Mouse (Mus musculus) adrenal gland, adult (tissue): ENCODE measurements around the gene Stn1.

Source experiments
- DNase-seq, 2 experiments: peaks; one replicate each; pipeline ENCODE4 v3.0.0; 2022 to 2023; ENCODE audit warnings: low spot score in 1 of 2; ENCODE audit not compliant: inconsistent age in 2 of 2

The Stn1 gene

DNA sequence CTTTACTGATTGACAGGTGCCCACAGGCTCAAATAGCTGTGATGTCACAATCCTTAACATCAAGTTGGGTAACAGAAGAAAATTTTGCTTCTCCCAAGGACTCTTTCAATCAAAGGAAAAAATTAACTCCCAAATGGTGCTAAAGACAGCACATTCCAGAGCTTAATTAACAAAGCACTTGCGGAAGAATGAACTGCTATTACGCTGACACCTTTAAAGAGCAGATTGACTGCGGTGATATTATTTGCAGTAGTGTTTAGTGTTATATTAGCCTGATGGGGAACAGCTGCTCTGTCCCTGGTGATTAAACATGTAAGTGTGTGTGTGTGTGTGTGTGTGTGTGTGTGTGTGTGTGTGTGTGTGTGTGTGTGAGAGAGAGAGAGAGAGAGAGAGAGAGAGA is 7.7 kb upstream of the Stn1 start:
- no peak for DNase-seq

DNA sequence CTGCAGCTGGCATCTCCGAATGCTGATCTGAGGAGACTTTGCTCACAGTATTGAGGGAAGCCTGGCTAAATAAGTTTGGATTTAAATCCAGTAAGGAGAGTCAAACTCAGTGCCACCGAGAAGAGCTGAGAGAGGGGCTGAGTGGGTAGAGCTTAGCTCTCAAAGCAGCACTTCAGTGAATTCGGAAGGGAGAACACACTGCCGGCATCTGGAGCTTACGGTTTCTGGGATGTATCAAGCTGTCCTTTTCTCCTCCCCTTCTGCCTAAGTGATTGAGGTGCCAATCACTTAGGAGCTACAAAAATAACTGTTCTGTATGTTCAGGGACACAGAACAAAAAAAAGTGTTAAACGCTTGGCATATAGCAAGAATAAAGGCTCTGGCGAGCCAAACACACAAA is 5.1 kb upstream of the Stn1 start:
- DNase-seq = no peak

DNA sequence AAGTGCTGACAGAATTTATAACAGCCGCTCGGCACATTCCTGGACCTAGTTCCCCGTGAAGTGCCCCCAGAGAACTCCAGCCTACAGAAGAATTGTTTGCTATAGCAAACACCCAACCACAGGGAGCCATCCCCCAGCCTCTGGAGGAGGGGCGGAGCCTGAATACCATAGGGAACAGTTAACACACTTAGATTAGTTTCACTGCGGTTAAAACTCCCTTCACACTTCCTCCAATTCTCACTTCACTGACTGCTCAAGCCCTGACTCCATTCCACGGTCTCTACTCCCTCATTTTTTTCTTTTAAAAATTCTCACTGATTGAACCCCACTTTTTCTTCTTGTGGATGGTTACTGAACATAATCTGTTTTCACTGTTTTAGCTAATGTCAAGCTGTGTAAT is 1.5 kb upstream of the Stn1 start:
- peak in 1 of 2 experiments; percentile 27 for DNase-seq

GRCm38 (mm10) chr19:47537879-47538278 is 572 bp upstream of the Stn1 start:
- peak in 1 of 2 experiments; percentile 35 for DNase-seq

- DNase-seq = peak; percentile 98 to 99
These were observed 597 bp downstream of the Stn1 start for GRCm38 (mm10) chr19:47536521-47537299.

GRCm38 (mm10) chr19:47534131-47534530 is 3.2 kb downstream of the Stn1 start:
- DNase-seq = no peak

DNA sequence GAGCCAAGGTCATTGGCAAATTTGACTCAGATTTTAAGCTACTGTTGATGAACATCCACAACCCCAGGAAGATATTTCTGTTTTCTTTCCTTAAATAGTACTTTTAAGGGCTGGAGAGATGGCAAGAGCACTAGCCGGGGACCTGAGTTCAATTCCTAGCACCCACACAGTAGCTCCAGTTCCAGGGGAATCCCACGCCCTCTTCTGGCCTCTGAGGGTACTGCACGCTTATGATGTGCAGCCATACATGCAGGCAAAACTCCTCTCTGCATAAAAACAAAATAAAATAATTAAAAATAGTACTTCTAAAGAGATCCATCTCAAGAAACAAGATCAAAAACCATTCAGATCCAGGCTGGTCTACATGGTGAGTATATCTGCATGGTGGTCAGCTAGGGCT is 4.9 kb downstream of the Stn1 start:
- no peak for DNase-seq

GRCm38 (mm10) chr19:47531309-47531708 is 6.0 kb downstream of the Stn1 start:
- DNase-seq = no peak

- DNase-seq = no peak
These were observed 10.9 kb downstream of the Stn1 start for GRCm38 (mm10) chr19:47526239-47526986.

DNA sequence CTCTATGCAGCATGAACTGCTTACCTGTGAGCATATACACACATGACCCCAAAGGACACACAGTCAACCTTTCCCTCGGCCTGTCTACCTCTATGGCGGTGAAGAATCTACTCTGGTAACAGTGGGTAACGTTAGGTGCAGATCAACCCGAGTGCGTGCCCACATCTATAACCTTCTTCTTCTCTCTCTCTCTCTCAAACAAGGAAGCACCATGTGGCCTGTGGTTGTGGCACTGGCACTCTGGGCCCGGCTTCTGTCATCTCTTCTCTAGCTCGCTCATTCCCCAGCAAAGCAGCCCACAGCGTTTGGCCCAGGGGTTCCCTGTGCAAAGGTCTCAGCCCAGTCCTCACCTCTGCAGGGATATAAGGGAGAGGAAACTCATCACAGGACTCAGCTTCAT is 12.4 kb downstream of the Stn1 start:
- no peak for DNase-seq

GRCm38 (mm10) chr19:47521403-47521802 is 15.9 kb downstream of the Stn1 start:
- DNase-seq = no peak

- DNase-seq = no peak
These were observed 18.0 kb downstream of the Stn1 start for GRCm38 (mm10) chr19:47519163-47519893.

DNA sequence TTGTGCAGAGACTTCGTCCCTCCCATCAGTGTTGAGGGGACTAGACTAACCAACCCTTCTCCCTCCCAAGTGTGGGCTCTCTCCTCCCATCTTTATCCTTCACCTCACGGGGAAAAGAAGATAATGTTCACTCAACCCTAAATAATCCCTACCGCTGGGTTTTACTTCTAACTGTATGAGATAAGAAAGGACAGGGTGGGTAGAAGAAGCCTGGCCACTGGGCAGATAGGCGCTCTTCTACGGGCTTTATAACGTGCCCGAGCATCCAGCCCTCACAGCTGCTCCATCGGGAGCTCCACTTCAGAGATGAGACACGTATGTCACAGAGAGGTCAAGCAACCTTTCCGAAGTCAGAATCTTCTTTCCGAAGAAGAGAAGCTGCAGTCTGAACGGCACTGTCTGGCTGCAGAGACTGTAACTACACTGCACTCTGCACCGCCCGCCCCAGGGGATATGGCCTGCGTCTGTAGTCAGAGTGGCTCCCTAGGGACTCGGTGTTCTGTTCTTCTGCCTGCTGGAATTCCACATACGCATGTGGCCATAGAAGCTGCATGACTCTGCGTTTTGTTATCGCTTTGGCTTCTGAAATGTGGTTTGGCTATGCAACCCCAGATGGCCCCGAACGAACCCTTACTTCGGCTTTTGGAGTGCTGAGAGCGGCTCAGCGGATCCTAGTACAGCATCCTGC is 18.7 kb downstream of the Stn1 start:
- DNase-seq = no peak

- DNase-seq = no peak
These were observed 19.7 kb downstream of the Stn1 start for GRCm38 (mm10) chr19:47517570-47517969.

DNA sequence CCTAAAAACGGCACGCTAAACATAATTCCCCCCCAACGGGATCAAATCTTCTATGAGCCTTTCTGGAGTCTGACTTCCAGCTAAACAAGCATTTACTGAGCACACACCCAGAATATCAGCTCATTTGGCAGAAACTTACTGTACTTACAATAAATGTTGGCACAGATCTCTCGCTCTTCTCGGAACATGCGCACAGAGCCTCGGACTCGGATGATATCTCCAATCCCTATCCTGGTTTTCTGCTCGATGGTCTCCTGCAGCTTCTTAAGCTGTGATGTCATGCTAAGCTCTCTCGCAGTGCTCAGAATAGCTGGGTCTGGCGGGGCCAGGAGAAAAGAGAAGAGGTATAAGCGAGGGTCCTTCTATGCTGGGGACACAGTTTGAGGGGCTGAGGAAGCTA is 20.4 kb downstream of the Stn1 start:
- no peak for DNase-seq

- DNase-seq = no peak
These were observed 22.2 kb downstream of the Stn1 start for GRCm38 (mm10) chr19:47515091-47515490.

- DNase-seq = no peak
These were observed 23.7 kb downstream of the Stn1 start for GRCm38 (mm10) chr19:47513618-47513897.

DNA sequence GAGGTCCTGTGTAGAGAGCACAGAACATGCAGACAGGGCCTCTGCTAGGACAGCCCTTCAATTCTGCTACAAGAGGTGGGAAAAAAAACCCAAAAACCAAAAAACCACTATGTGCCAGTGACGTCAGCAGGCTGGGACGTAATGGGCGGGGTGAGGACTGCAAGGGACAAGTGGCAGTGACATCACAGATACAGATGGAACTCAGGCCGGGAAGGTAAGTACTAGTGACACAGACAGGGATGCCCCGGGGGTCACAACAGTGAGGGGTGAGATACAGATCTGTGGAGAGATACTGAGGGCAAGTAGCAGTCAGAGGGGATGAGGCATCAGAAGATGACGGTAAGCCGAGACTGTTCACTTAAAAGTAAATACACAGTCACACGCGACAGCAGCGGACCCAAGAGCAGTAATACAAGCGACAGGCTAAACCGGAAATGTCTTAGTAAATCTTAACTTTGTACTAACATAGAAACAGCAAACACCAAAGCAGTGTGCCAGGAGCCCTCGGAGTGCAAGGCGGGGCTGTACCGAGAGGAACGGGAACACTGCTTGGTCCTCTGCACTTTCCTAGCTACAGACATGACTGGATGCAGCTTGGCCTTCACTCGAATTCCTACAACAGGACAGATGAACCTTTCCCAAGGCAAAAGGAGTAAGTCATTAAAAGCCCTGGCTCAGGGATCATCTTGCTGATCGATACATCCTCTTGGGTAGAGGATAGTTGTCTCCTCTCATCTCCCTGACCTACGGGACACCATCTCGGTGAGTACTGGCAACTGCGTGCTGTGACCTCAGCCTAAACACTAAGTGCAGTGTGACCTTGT is 24.3 kb downstream of the Stn1 start:
- no peak for DNase-seq

DNA sequence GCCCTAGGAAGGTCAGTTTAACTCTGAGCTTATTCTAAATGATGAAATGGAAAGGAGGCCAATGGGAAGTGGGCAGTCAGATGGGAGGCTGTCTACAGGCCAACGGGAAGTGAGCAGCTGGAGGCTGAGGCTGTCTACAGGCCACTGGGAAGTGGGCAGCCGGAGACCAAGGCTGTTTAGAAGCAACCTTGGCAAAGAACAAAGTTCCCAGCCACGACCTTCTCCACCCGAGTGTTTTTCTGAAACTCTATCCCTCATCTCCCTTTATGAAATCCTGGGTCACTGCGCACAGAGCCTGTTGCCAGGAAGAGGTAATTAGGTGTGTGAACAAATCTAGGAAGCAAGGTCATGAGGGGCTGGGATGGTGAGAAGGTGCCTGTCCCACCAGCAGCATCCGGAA is 25.3 kb downstream of the Stn1 start:
- DNase-seq = peak in 1 of 2 experiments; percentile 56

GRCm38 (mm10) chr19:47511294-47511675 is 26.0 kb downstream of the Stn1 start:
- no peak for DNase-seq
